Mouse (Mus musculus) liver, adult 2 months (tissue): ENCODE measurements around the gene Kcnt2.

Experiments
- CTCF ChIP-seq: fragments of 200-500 bp; IDR thresholded peaks from 2 replicates; pipeline ENCODE4 v1.5.1; 2011; ENCODE audit warnings: low read depth, low read length, control low read depth
- POLR2A ChIP-seq: fragments of 200-500 bp; IDR thresholded peaks from 2 replicates; pipeline ENCODE4 v1.6.1; 2011; ENCODE audit warnings: low read length, control low read depth; ENCODE audit not compliant: insufficient read depth; ENCODE audit errors: extremely low read depth

DNA sequence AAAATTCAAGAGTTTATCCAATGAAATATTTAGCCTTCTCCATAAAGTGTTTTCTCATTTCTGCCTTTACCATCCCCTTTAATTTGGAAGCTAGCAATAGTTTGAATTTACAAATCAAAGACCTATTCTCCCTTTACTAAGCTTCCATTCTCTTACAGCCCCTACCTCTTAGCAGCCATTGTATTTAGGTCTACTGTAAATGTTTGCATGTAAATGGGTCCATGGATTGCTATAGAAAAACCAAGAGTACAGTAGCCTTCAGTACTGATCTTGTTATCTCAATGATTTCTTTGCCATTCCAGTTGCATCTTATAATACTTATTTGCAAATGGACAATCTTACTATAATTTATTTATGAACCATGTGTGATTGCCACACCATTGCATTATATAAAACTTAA, 267.5 kb downstream of the Kcnt2 start:
- TF ChIP-seq CTCF (no peak), POLR2A (no peak)
